Mouse (Mus musculus): Measurements from ENCODE around the gene Kansl1l. TPM values are rescaled to one million over a fixed set of nuclear protein-coding genes. Genes with fewer than 3 reads are reported as not detected.

Gene Kansl1l
- polyA plus RNA-seq, 1 experiment, result 10.4 TPM

GRCm38 (mm10) chr1:66831824-66832600 lies 14.7 kb upstream of the Kansl1l start:
- TF ChIP-seq CTCF (IDR thresholded peaks at IDR 0.05; ENCODE audit: borderline replicate concordance, insufficient read depth, low read depth, low read length) (no peak), POLR2A (IDR thresholded peaks at IDR 0.05; ENCODE audit: borderline replicate concordance, insufficient read depth, low read length) (no peak)
- H3K27ac ChIP-seq (ENCODE audit: insufficient read depth, low read length), result no peak overlapping the region
- no peaks in the 10 kb centered on the region for H3K27me3 ChIP-seq (ENCODE audit: control insufficient read depth, insufficient read depth, low read length)
- DNase-seq, result no peak
- H3K4me3 ChIP-seq (replicated peaks; ENCODE audit: insufficient read depth, low read depth, low read length), result no peak overlapping the region
- H3K4me1 ChIP-seq (ENCODE audit: control insufficient read depth, insufficient read depth, low read length), result no peaks in the 10 kb centered on the region
- WGBS, result 86% methylated on average over 9 of the region's 9 CpGs

- H3K4me1 ChIP-seq (ENCODE audit: control insufficient read depth, insufficient read depth, low read length), result no peaks in the 10 kb centered on the region
- no peak overlapping the region for H3K27ac ChIP-seq (ENCODE audit: insufficient read depth, low read length)
- WGBS, result 86% methylated on average over 9 of the region's 9 CpGs
- no peak overlapping the region for H3K4me3 ChIP-seq (replicated peaks; ENCODE audit: insufficient read depth, low read depth, low read length)
- TF ChIP-seq CTCF (IDR thresholded peaks at IDR 0.05; ENCODE audit: borderline replicate concordance, insufficient read depth, low read depth, low read length), result no peak
- no peak for TF ChIP-seq POLR2A (IDR thresholded peaks at IDR 0.05; ENCODE audit: borderline replicate concordance, insufficient read depth, low read length)
- H3K27me3 ChIP-seq (ENCODE audit: control insufficient read depth, insufficient read depth, low read length), result no peaks in the 10 kb centered on the region
- DNase-seq, result no peak
Observed at GRCm38 (mm10) chr1:66829400-66830080, 12.2 kb upstream of the Kansl1l start.

- H3K4me1 ChIP-seq (ENCODE audit: control insufficient read depth, insufficient read depth, low read length), result no peaks in the 10 kb centered on the region
- no peak overlapping the region for H3K27ac ChIP-seq (ENCODE audit: insufficient read depth, low read length)
- H3K27me3 ChIP-seq (ENCODE audit: control insufficient read depth, insufficient read depth, low read length), result no peaks in the 10 kb centered on the region
- 83% methylated on average over 9 of the region's 9 CpGs for WGBS
- TF ChIP-seq CTCF (IDR thresholded peaks at IDR 0.05; ENCODE audit: borderline replicate concordance, insufficient read depth, low read depth, low read length), result no peak
- no peak for TF ChIP-seq POLR2A (IDR thresholded peaks at IDR 0.05; ENCODE audit: borderline replicate concordance, insufficient read depth, low read length)
- no peak for DNase-seq
- H3K4me3 ChIP-seq (replicated peaks; ENCODE audit: insufficient read depth, low read depth, low read length), result no peak overlapping the region
Observed at GRCm38 (mm10) chr1:66821966-66822365, 4.6 kb upstream of the Kansl1l start.

- no peak for DNase-seq
- TF ChIP-seq CTCF (IDR thresholded peaks at IDR 0.05; ENCODE audit: borderline replicate concordance, insufficient read depth, low read depth, low read length) (no peak), POLR2A (IDR thresholded peaks at IDR 0.05; ENCODE audit: borderline replicate concordance, insufficient read depth, low read length) (no peak)
- Histone ChIP-seq H3K4me3 (replicated peaks; ENCODE audit: insufficient read depth, low read depth, low read length) (no peak overlapping the region), H3K27me3 (ENCODE audit: control insufficient read depth, insufficient read depth, low read length) (no peaks in the 10 kb centered on the region), H3K4me1 (ENCODE audit: control insufficient read depth, insufficient read depth, low read length) (no peaks in the 10 kb centered on the region), H3K27ac (ENCODE audit: insufficient read depth, low read length) (no peak overlapping the region)
- WGBS, result 68% methylated on average over 7 of the region's 7 CpGs
Observed at GRCm38 (mm10) chr1:66820241-66820640, 2.9 kb upstream of the Kansl1l start.

- Histone ChIP-seq H3K4me1 (ENCODE audit: control insufficient read depth, insufficient read depth, low read length) (no peaks in the 10 kb centered on the region), H3K4me3 (replicated peaks; ENCODE audit: insufficient read depth, low read depth, low read length) (peak overlapping the region; percentile 81), H3K27ac (ENCODE audit: insufficient read depth, low read length) (0 out of 2 replicates have a peak overlapping the region, but pooled peaks have one; percentile 10), H3K27me3 (ENCODE audit: control insufficient read depth, insufficient read depth, low read length) (no peaks in the 10 kb centered on the region)
- TF ChIP-seq CTCF (IDR thresholded peaks at IDR 0.05; ENCODE audit: borderline replicate concordance, insufficient read depth, low read depth, low read length), result no peak
- no peak for DNase-seq
- under 1% methylated on average over 20 of the region's 20 CpGs for WGBS
Observed at GRCm38 (mm10) chr1:66817865-66818315, 528 bp upstream of the Kansl1l start.

- peak; percentile 92 to 99 for DNase-seq
- under 1% methylated on average over 56 of the region's 63 CpGs for WGBS
- TF ChIP-seq POLR2A (IDR thresholded peaks at IDR 0.05; ENCODE audit: borderline replicate concordance, insufficient read depth, low read length), result peak; percentile 71; the same call in 1 of the 2 replicates
- no peak for TF ChIP-seq CTCF (IDR thresholded peaks at IDR 0.05; ENCODE audit: borderline replicate concordance, insufficient read depth, low read depth, low read length)
Observed at GRCm38 (mm10) chr1:66816837-66817452, 417 bp downstream of the Kansl1l start.

GRCm38 (mm10) chr1:66815941-66816777 lies 1.2 kb downstream of the Kansl1l start:
- Histone ChIP-seq H3K27me3 (ENCODE audit: control insufficient read depth, insufficient read depth, low read length) (no peaks in the 10 kb centered on the region), H3K4me3 (replicated peaks; ENCODE audit: insufficient read depth, low read depth, low read length) (peak overlapping the region; percentile 94), H3K27ac (ENCODE audit: insufficient read depth, low read length) (peak overlapping the region; percentile 89), H3K4me1 (ENCODE audit: control insufficient read depth, insufficient read depth, low read length) (no peaks in the 10 kb centered on the region)
- peak; percentile 65 to 69 for DNase-seq
- under 1% methylated on average over 39 of the region's 39 CpGs for WGBS
- no peak for TF ChIP-seq CTCF (IDR thresholded peaks at IDR 0.05; ENCODE audit: borderline replicate concordance, insufficient read depth, low read depth, low read length)

More at GRCm38 (mm10) chr1:66816837-66817452, 417 bp downstream of the Kansl1l start:
- Histone ChIP-seq H3K27ac (ENCODE audit: insufficient read depth, low read length) (peak overlapping the region; percentile 89), H3K4me3 (replicated peaks; ENCODE audit: insufficient read depth, low read depth, low read length) (peak overlapping the region; percentile 97), H3K27me3 (ENCODE audit: control insufficient read depth, insufficient read depth, low read length) (no peaks in the 10 kb centered on the region), H3K4me1 (ENCODE audit: control insufficient read depth, insufficient read depth, low read length) (no peaks in the 10 kb centered on the region)

All from cerebellum, adult 2 months (tissue).